Mouse (Mus musculus): ENCODE results near the gene Arl8a. TPM values are rescaled to one million over a fixed set of nuclear protein-coding genes. Genes with fewer than 3 reads are reported as not detected.

Gene Arl8a
- polyA plus RNA-seq, 1 experiment from 2014 or later = 8.9 TPM

GRCm38 (mm10) chr1:135154411-135154959 is 7.9 kb downstream of the Arl8a start:
- peak overlapping the region; percentile 50 for H3K4me2 ChIP-seq
- 16% methylated on average over 14 of the region's 14 CpGs for WGBS (ENCODE audit: insufficient replicate concordance)
- no peaks in the 10 kb centered on the region for H3K27me3 ChIP-seq
- H3K9me3 ChIP-seq (replicated peaks) = no peaks in the 10 kb centered on the region
- peak overlapping the region; percentile 78 for H3K27ac ChIP-seq
- H3K9ac ChIP-seq = peak overlapping the region; percentile 41; the same call in 1 of the 2 replicates
- ATAC-seq (ENCODE audit: low read depth) (peak; percentile 82), DNase-seq (peak; percentile 85)
- H3K4me1 ChIP-seq (replicated peaks) = peaks cover 19% of the 10 kb centered on the region
- H3K4me3 ChIP-seq (replicated peaks) = peak overlapping the region; percentile 34
- H3K36me3 ChIP-seq = peaks cover 17% of the 10 kb centered on the region; the same call in 1 of the 2 replicates

DNA sequence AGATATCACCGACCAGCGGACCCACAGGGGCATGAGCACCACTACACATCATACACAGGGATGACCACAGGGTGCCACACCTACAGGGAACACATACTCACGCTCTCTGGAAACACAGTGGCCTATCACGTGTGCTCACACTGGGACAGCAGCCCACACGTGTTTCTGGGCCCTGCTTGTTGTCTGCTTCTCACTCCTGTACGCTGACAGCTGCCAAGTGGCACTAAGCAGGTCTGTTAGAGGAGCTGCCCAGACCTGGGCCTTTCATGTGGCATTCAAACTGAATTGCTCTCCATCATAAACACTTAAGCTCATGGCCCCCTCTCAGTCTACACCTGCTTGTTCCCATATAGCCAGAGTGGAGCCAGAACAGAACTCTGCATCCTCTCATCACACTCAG is 9.7 kb downstream of the Arl8a start:
- WGBS (ENCODE audit: insufficient replicate concordance) = 77% methylated on average over 6 of the region's 6 CpGs
- no peak for DNase-seq

GRCm38 (mm10) chr1:135158633-135159032 is 12.0 kb downstream of the Arl8a start:
- no peak overlapping the region for H3K27ac ChIP-seq
- H3K36me3 ChIP-seq = peaks cover 13% of the 10 kb centered on the region; the same call in 1 of the 2 replicates
- DNase-seq (no peak), ATAC-seq (ENCODE audit: low read depth) (no peak)
- peaks cover 19% of the 10 kb centered on the region for H3K4me1 ChIP-seq (replicated peaks)
- no peak overlapping the region for H3K4me3 ChIP-seq (replicated peaks)
- no peaks in the 10 kb centered on the region for H3K9me3 ChIP-seq (replicated peaks)
- H3K9ac ChIP-seq = no peak overlapping the region
- no peaks in the 10 kb centered on the region for H3K27me3 ChIP-seq
- WGBS (ENCODE audit: insufficient replicate concordance) = 63% methylated on average over 5 of the region's 5 CpGs
- H3K4me2 ChIP-seq = no peak overlapping the region

More for the DNA sequence above, 9.7 kb downstream of the Arl8a start:
- Histone ChIP-seq H3K36me3 (peaks cover 17% of the 10 kb centered on the region; the same call in 1 of the 2 replicates), H3K27ac (no peak overlapping the region), H3K27me3 (no peaks in the 10 kb centered on the region), H3K9ac (no peak overlapping the region), H3K4me1 (replicated peaks) (peaks cover 19% of the 10 kb centered on the region), H3K9me3 (replicated peaks) (no peaks in the 10 kb centered on the region), H3K4me2 (no peak overlapping the region), H3K4me3 (replicated peaks) (no peak overlapping the region)
- ATAC-seq (ENCODE audit: low read depth) = no peak

GRCm38 (mm10) chr1:135159074-135159473 is 12.4 kb downstream of the Arl8a start:
- no peak overlapping the region for H3K9ac ChIP-seq
- no peaks in the 10 kb centered on the region for H3K9me3 ChIP-seq (replicated peaks)
- no peak for ATAC-seq (ENCODE audit: low read depth)
- H3K4me1 ChIP-seq (replicated peaks) = peaks cover 16% of the 10 kb centered on the region
- H3K36me3 ChIP-seq = peaks cover 13% of the 10 kb centered on the region; the same call in 1 of the 2 replicates
- WGBS (ENCODE audit: insufficient replicate concordance) = 65% methylated on average over 7 of the region's 7 CpGs
- no peak for DNase-seq
- H3K4me2 ChIP-seq = no peak overlapping the region
- H3K4me3 ChIP-seq (replicated peaks) = no peak overlapping the region
- no peak overlapping the region for H3K27ac ChIP-seq
- H3K27me3 ChIP-seq = no peaks in the 10 kb centered on the region

DNA sequence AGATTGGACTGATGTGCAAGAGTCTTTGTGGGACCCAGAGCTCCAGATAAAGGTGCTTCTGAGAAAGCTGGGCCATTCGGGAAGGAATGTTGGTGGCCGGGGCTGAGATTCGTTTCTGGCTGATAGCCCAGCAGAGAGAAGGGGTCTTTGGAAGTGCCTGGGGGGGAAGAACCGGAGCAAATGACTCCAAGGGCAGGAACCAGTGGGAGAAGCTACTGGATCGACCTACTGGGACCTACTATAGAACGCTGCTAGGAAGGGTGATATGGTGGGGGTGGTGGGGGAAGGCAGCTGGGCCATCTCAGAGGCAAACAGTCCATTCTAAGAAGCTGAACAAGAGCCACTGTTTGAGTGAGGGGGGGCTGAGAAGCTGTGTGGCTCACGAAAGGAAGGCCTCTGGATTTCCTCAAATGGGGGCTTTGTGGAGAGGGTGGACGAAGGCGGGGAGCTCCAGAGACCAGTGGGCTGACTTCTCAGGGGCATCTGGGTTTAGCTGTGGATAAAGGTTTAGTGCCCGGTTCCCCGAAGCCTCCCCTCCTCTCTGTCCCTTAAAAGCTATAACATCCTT is 13.0 kb downstream of the Arl8a start:
- peaks cover 11% of the 10 kb centered on the region for H3K4me1 ChIP-seq (replicated peaks)
- no peak overlapping the region for H3K27ac ChIP-seq
- no peak overlapping the region for H3K4me3 ChIP-seq (replicated peaks)
- H3K9me3 ChIP-seq (replicated peaks) = no peaks in the 10 kb centered on the region
- no peak for ATAC-seq (ENCODE audit: low read depth)
- WGBS (ENCODE audit: insufficient replicate concordance) = 70% methylated on average over 11 of the region's 11 CpGs
- no peaks in the 10 kb centered on the region for H3K27me3 ChIP-seq
- H3K4me2 ChIP-seq = no peak overlapping the region
- peaks cover 13% of the 10 kb centered on the region; the same call in 1 of the 2 replicates for H3K36me3 ChIP-seq
- H3K9ac ChIP-seq = no peak overlapping the region
- no peak for DNase-seq

GRCm38 (mm10) chr1:135160411-135161050 is 13.9 kb downstream of the Arl8a start:
- WGBS (ENCODE audit: insufficient replicate concordance) = 65% methylated on average over 13 of the region's 13 CpGs
- peaks cover 3% of the 10 kb centered on the region; the same call in 1 of the 2 replicates for H3K4me1 ChIP-seq (replicated peaks)
- H3K4me2 ChIP-seq = no peak overlapping the region
- peaks cover 10% of the 10 kb centered on the region; the same call in 1 of the 2 replicates for H3K36me3 ChIP-seq
- no peak for ATAC-seq (ENCODE audit: low read depth)
- no peak for DNase-seq
- no peak overlapping the region for H3K4me3 ChIP-seq (replicated peaks)
- no peaks in the 10 kb centered on the region for H3K9me3 ChIP-seq (replicated peaks)
- no peak overlapping the region for H3K27ac ChIP-seq
- H3K9ac ChIP-seq = no peak overlapping the region
- H3K27me3 ChIP-seq = no peaks in the 10 kb centered on the region

DNA sequence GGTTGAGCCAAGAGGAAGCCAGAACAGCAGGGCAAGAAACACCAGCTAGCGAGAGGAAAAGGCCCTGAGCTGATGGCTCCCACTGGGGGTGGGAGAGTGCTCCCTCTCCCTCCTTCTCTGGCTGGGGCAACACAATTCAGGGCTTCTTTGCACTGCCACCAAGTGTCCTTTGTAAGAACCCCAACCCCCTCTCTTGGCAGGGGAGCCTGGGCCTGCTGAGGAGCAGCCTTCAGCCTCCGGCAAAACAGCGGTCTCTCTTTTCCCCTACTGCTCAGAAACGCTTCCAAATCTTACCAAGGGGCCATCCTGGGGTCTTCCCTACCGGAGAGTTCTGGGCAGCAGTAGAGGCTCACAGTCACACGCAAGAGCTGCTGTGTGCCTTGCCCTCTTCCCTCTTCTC is 16.1 kb downstream of the Arl8a start:
- no peaks in the 10 kb centered on the region for H3K4me1 ChIP-seq (replicated peaks)
- 56% methylated on average over 6 of the region's 6 CpGs for WGBS (ENCODE audit: insufficient replicate concordance)
- H3K9me3 ChIP-seq (replicated peaks) = no peaks in the 10 kb centered on the region
- DNase-seq (no peak), ATAC-seq (ENCODE audit: low read depth) (no peak)
- H3K36me3 ChIP-seq = no peaks in the 10 kb centered on the region
- H3K9ac ChIP-seq = no peak overlapping the region
- no peak overlapping the region for H3K4me3 ChIP-seq (replicated peaks)
- no peak overlapping the region for H3K27ac ChIP-seq
- no peak overlapping the region for H3K4me2 ChIP-seq
- H3K27me3 ChIP-seq = no peaks in the 10 kb centered on the region

DNA sequence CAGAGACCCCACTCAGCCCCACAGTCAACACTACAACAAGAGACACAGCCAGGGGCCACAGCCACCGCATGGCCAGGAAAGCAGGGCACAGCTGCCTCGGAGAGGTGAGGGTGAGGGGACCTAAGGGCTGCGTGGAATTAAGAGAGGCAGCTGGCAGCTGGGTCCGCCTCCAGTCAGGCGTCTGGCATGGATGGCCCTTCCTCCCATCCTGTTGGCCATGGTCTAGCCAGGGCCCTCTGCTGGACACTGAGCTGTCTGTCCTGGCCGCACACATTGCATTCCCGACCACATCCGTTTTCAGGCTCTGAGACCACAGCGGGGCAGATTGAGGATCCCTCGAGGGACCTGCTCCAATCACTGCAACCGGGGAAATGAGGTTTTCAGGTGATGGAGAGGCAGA is 20.8 kb downstream of the Arl8a start, which contains the start of gene Gpr37l1:
Gpr37l1 (minus strand) TSS at position 247 of the 400 bp plus-strand sequence.
- H3K9me3 ChIP-seq (replicated peaks) = no peaks in the 10 kb centered on the region

GRCm38 (mm10) chr1:135168453-135169200 is 22.0 kb downstream of the Arl8a start:
- Histone ChIP-seq H3K27ac (no peak overlapping the region), H3K36me3 (no peaks in the 10 kb centered on the region), H3K9me3 (replicated peaks) (no peaks in the 10 kb centered on the region), H3K9ac (no peak overlapping the region), H3K4me1 (replicated peaks) (peaks cover 7% of the 10 kb centered on the region), H3K4me3 (replicated peaks) (no peak overlapping the region), H3K27me3 (peaks cover 12% of the 10 kb centered on the region; the same call in 1 of the 2 replicates), H3K4me2 (no peak overlapping the region)
- DNase-seq = no peak
- ATAC-seq (ENCODE audit: low read depth) = no peak
- WGBS (ENCODE audit: insufficient replicate concordance) = 71% methylated on average over 10 of the region's 10 CpGs

More for the DNA sequence above, 20.8 kb downstream of the Arl8a start, which contains the start of gene Gpr37l1:
- Histone ChIP-seq H3K9ac (no peak within 1 kb of the TSS), H3K27ac (no peak within 1 kb of the TSS), H3K27me3 (peaks cover 12% of the 10 kb centered on the region; the same call in 1 of the 2 replicates), H3K4me3 (replicated peaks) (no peak within 1 kb of the TSS), H3K36me3 (no peaks in the 10 kb centered on the region), H3K4me2 (no peak within 1 kb of the TSS), H3K4me1 (replicated peaks) (peaks cover 7% of the 10 kb centered on the region)
- WGBS (ENCODE audit: insufficient replicate concordance) = 48% methylated on average over 11 of the region's 11 CpGs
- ATAC-seq (ENCODE audit: low read depth) = no peak
- DNase-seq = no peak

- WGBS (ENCODE audit: insufficient replicate concordance) = 40% methylated on average over 12 of the region's 12 CpGs
- ATAC-seq (ENCODE audit: low read depth) (no peak), DNase-seq (no peak)
- Histone ChIP-seq H3K4me2 (no peak overlapping the region), H3K4me3 (replicated peaks) (no peak overlapping the region), H3K9ac (no peak overlapping the region), H3K27me3 (peaks cover 12% of the 10 kb centered on the region; the same call in 1 of the 2 replicates), H3K36me3 (no peaks in the 10 kb centered on the region), H3K27ac (no peak overlapping the region), H3K4me1 (replicated peaks) (peaks cover 7% of the 10 kb centered on the region), H3K9me3 (replicated peaks) (no peaks in the 10 kb centered on the region)
Observed at GRCm38 (mm10) chr1:135169556-135170224, 23.1 kb downstream of the Arl8a start.
